Mouse (Mus musculus): ENCODE data around the gene Eif2b3.

Gene Eif2b3

GRCm38 (mm10) chr4:117019206-117020134 is at the start of gene Eif2b3:
TSS of gene Eif2b3 (plus strand) at chr4:117019402.
- peak; percentile 89 for DNase-seq (ENCODE audit: low spot score)

- no peak for DNase-seq (ENCODE audit: low spot score)
These were observed 42.7 kb upstream of the Eif2b3 start for GRCm38 (mm10) chr4:116976503-116976902.

- DNase-seq (ENCODE audit: low spot score), result no peak
These were observed 33.5 kb upstream of the Eif2b3 start for GRCm38 (mm10) chr4:116985681-116986080.

- peak; percentile 90 for DNase-seq (ENCODE audit: low spot score)
These were observed 32.6 kb upstream of the Eif2b3 start for GRCm38 (mm10) chr4:116986400-116987121.

- DNase-seq (ENCODE audit: low spot score), result no peak
These were observed 32.1 kb upstream of the Eif2b3 start for GRCm38 (mm10) chr4:116987122-116987456.

- DNase-seq (ENCODE audit: low spot score), result no peak
These were observed 29.5 kb upstream of the Eif2b3 start for GRCm38 (mm10) chr4:116989731-116990130.

GRCm38 (mm10) chr4:116991366-116991765 is 27.8 kb upstream of the Eif2b3 start:
- DNase-seq (ENCODE audit: low spot score), result peak; percentile 78

- peak; percentile 90 for DNase-seq (ENCODE audit: low spot score)
These were observed 25.3 kb upstream of the Eif2b3 start, which contains the start of gene Urod for GRCm38 (mm10) chr4:116993672-116994621. TSS of gene Urod (minus strand) at chr4:116994413.

GRCm38 (mm10) chr4:116995131-116995797 is 23.9 kb upstream of the Eif2b3 start, which contains the start of gene Hectd3:
TSS of gene Hectd3 (plus strand) at chr4:116995317.
- DNase-seq (ENCODE audit: low spot score), result peak; percentile 62

GRCm38 (mm10) chr4:116995798-116996135 is 23.4 kb upstream of the Eif2b3 start:
- DNase-seq (ENCODE audit: low spot score), result peak; percentile 40

GRCm38 (mm10) chr4:116999513-117000154 is 19.6 kb upstream of the Eif2b3 start:
- DNase-seq (ENCODE audit: low spot score), result no peak

- no peak for DNase-seq (ENCODE audit: low spot score)
These were observed 17.2 kb upstream of the Eif2b3 start for GRCm38 (mm10) chr4:117001957-117002356.

- peak; percentile 65 for DNase-seq (ENCODE audit: low spot score)
These were observed 16.4 kb upstream of the Eif2b3 start for GRCm38 (mm10) chr4:117002543-117003521.

- DNase-seq (ENCODE audit: low spot score), result no peak
These were observed 14.6 kb upstream of the Eif2b3 start for GRCm38 (mm10) chr4:117004649-117005048.

- DNase-seq (ENCODE audit: low spot score), result no peak
These were observed 13.4 kb upstream of the Eif2b3 start for GRCm38 (mm10) chr4:117005611-117006400.

GRCm38 (mm10) chr4:117007058-117007457 is 12.1 kb upstream of the Eif2b3 start:
- no peak for DNase-seq (ENCODE audit: low spot score)

- DNase-seq (ENCODE audit: low spot score), result no peak
These were observed 9.0 kb upstream of the Eif2b3 start for GRCm38 (mm10) chr4:117010231-117010630.

GRCm38 (mm10) chr4:117013596-117013995 is 5.6 kb upstream of the Eif2b3 start:
- DNase-seq (ENCODE audit: low spot score), result peak; percentile 49
